Mouse (Mus musculus): ENCODE measurements around the gene Gm49405. TPM values are rescaled to one million over a fixed set of nuclear protein-coding genes. Genes with fewer than 3 reads are reported as not detected.
"Not testable (repeated sequence)": the region's sequence is repeated elsewhere in the genome, so short reads cannot be mapped to it uniquely, and the experiment has no call there.

Gene Gm49405
- polyA plus RNA-seq, 1 experiment: 1.2 TPM

DNA sequence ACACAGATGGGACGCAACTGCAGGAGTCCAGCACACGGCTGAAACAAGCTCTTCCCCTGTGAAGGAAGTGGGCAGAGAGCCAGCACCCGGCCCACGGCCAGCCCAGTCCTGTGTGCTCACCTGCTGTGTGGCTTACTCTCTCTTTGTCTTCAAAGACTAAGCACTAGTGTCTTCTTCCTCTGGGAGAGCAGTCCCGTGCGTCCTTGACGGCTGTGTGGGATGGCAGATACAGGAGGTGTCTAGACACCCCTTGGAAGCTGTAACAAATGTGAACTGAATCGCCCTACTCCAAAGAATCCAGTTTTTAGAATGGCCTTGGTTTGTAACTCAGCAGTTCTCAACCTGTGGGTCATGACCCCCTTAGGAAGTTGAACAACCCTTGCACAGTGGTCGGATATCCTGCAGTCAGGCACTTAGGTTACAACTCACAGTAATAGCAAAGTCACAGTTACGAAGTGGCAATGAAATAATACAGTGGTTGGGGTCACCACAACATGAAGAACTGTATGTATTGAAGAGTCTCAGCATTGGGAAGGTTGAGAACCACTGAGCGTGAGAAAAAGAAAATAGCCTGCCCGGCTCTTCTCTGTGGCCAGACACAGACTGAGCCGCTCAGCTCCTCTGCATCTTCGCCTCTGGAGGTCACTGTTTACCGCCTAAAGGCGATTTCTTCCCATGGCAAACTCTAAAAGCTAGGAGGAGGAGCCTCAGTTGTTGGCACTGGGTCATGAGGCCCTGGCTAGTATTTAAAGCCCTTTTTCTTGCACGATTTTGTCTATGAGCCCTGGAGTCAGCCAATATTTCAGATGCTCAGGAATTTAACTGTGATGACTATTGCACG, 18.5 kb downstream of the Gm49405 start:
- no peaks in the 10 kb centered on the region for H3K4me1 ChIP-seq (ENCODE audit: control insufficient read depth, insufficient read depth, low read length)
- TF ChIP-seq POLR2A (IDR thresholded peaks at IDR 0.05; ENCODE audit: low read depth, low read length) (no peak), CTCF (conservative IDR thresholded peaks at IDR 0.05; ENCODE audit: insufficient read depth, insufficient read length, low read depth, low read length) (peak; percentile 94)
- no peak overlapping the region for H3K4me3 ChIP-seq (ENCODE audit: insufficient read depth, low read depth, low read length)
- no peak overlapping the region for H3K27ac ChIP-seq (ENCODE audit: insufficient read depth, low read depth, low read length)
- no peaks in the 10 kb centered on the region for H3K27me3 ChIP-seq (replicated peaks; ENCODE audit: control insufficient read depth, insufficient read depth, low read length)
- peak; percentile 93 for DNase-seq
- H3K36me3 ChIP-seq (ENCODE audit: control insufficient read depth, insufficient read depth, low read length): no peaks in the 10 kb centered on the region
- 21% methylated on average over 18 of the region's 18 CpGs for WGBS

- Histone ChIP-seq H3K27ac (ENCODE audit: insufficient read depth, low read depth, low read length) (no peak overlapping the region), H3K27me3 (replicated peaks; ENCODE audit: control insufficient read depth, insufficient read depth, low read length) (no peaks in the 10 kb centered on the region), H3K36me3 (ENCODE audit: control insufficient read depth, insufficient read depth, low read length) (no peaks in the 10 kb centered on the region), H3K4me3 (ENCODE audit: insufficient read depth, low read depth, low read length) (no peak overlapping the region), H3K4me1 (ENCODE audit: control insufficient read depth, insufficient read depth, low read length) (no peaks in the 10 kb centered on the region)
- 69% methylated on average over 7 of the region's 7 CpGs for WGBS
- no peak for TF ChIP-seq POLR2A (IDR thresholded peaks at IDR 0.05; ENCODE audit: low read depth, low read length)
- no peak for TF ChIP-seq CTCF (conservative IDR thresholded peaks at IDR 0.05; ENCODE audit: insufficient read depth, insufficient read length, low read depth, low read length)
- no peak for DNase-seq
Observed at GRCm38 (mm10) chr19:4023185-4023584, 22.8 kb downstream of the Gm49405 start.

DNA sequence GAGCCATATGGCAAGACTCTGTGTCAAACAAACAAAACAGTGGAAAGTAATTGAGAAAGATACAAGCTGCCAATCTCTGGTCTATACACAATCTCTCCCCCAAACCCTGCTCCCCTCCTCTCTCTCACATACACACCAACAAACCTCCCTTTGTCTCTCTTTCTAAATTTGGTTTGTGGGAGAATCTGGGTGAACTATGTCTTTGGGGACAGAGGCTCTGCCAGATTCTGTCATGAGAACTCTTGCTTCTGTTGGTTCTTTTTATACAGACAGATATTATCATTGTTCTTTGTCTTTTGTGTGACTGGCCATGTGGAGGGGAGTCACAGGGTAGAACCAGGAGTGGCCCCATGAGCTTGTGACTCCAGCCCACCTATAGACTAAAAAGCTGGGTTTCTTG, 27.1 kb downstream of the Gm49405 start:
- Histone ChIP-seq H3K4me1 (ENCODE audit: control insufficient read depth, insufficient read depth, low read length) (no peaks in the 10 kb centered on the region), H3K4me3 (ENCODE audit: insufficient read depth, low read depth, low read length) (no peak overlapping the region), H3K36me3 (ENCODE audit: control insufficient read depth, insufficient read depth, low read length) (no peaks in the 10 kb centered on the region), H3K27ac (ENCODE audit: insufficient read depth, low read depth, low read length) (no peak overlapping the region), H3K27me3 (replicated peaks; ENCODE audit: control insufficient read depth, insufficient read depth, low read length) (no peaks in the 10 kb centered on the region)
- DNase-seq: no peak
- TF ChIP-seq CTCF (conservative IDR thresholded peaks at IDR 0.05; ENCODE audit: insufficient read depth, insufficient read length, low read depth, low read length) (no peak), POLR2A (IDR thresholded peaks at IDR 0.05; ENCODE audit: low read depth, low read length) (no peak)

DNA sequence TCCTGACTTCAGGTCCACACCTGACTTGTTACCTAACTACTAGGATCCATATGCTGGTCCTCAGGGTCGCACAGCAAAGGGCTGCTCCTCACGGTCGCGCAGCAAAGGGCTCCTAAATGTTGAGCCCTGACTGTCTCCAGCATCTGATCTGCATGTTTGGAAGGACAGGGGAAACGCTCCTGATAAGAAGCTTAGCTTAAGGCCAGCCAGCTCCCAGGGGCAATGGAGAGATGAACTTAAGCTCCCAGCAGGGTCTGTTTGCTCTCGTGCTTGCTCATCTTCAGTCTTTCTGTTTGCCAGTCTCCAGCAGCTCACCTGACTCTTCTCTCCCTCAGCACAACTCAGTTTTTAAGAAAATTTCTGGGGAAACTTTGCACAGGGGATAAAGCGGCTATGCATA, 32.2 kb downstream of the Gm49405 start:
- no peak overlapping the region for H3K4me3 ChIP-seq (ENCODE audit: insufficient read depth, low read depth, low read length)
- no peaks in the 10 kb centered on the region for H3K36me3 ChIP-seq (ENCODE audit: control insufficient read depth, insufficient read depth, low read length)
- 82% methylated on average over 7 of the region's 7 CpGs for WGBS
- TF ChIP-seq POLR2A (IDR thresholded peaks at IDR 0.05; ENCODE audit: low read depth, low read length): no peak
- no peak for TF ChIP-seq CTCF (conservative IDR thresholded peaks at IDR 0.05; ENCODE audit: insufficient read depth, insufficient read length, low read depth, low read length)
- H3K4me1 ChIP-seq (ENCODE audit: control insufficient read depth, insufficient read depth, low read length): peaks cover 5% of the 10 kb centered on the region; the same call in 1 of the 2 replicates
- no peak for DNase-seq
- no peaks in the 10 kb centered on the region for H3K27me3 ChIP-seq (replicated peaks; ENCODE audit: control insufficient read depth, insufficient read depth, low read length)
- no peak overlapping the region for H3K27ac ChIP-seq (ENCODE audit: insufficient read depth, low read depth, low read length)

DNA sequence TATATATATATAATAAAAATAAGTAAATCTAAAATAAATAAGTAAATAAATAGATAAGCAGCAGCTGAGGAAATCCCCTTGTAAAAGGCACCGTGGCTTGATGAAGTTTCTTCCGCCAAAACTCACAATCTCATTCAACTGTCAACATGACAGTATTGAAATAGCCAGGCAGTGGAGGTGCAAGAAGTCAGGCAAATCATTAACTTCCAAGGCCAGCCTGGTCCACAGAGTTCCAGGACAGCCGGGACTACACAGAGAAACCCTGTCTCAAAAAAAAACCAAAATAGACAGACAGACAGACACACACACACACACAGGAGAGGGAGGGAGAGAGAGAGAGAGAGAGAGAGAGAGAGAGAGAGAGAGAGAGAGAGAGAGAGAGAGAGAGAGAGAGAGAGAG, 32.9 kb downstream of the Gm49405 start:
- H3K36me3 ChIP-seq (ENCODE audit: control insufficient read depth, insufficient read depth, low read length): no peaks in the 10 kb centered on the region
- peak; percentile 82 for DNase-seq
- TF ChIP-seq POLR2A (IDR thresholded peaks at IDR 0.05; ENCODE audit: low read depth, low read length) (no peak), CTCF (conservative IDR thresholded peaks at IDR 0.05; ENCODE audit: insufficient read depth, insufficient read length, low read depth, low read length) (no peak)
- peak overlapping the region; percentile 43 for H3K27ac ChIP-seq (ENCODE audit: insufficient read depth, low read depth, low read length)
- peaks cover 8% of the 10 kb centered on the region; the same call in 1 of the 2 replicates for H3K4me1 ChIP-seq (ENCODE audit: control insufficient read depth, insufficient read depth, low read length)
- no peaks in the 10 kb centered on the region for H3K27me3 ChIP-seq (replicated peaks; ENCODE audit: control insufficient read depth, insufficient read depth, low read length)
- WGBS: 30% methylated on average over 3 of the region's 3 CpGs
- no peak overlapping the region for H3K4me3 ChIP-seq (ENCODE audit: insufficient read depth, low read depth, low read length)

GRCm38 (mm10) chr19:4033742-4034141, 33.3 kb downstream of the Gm49405 start:
- H3K4me1 ChIP-seq (ENCODE audit: control insufficient read depth, insufficient read depth, low read length): peaks cover 10% of the 10 kb centered on the region; the same call in 1 of the 2 replicates
- H3K4me3 ChIP-seq (ENCODE audit: insufficient read depth, low read depth, low read length): no peak overlapping the region
- 66% methylated on average over 5 of the region's 5 CpGs for WGBS
- TF ChIP-seq POLR2A (IDR thresholded peaks at IDR 0.05; ENCODE audit: low read depth, low read length) (no peak), CTCF (conservative IDR thresholded peaks at IDR 0.05; ENCODE audit: insufficient read depth, insufficient read length, low read depth, low read length) (no peak)
- no peaks in the 10 kb centered on the region for H3K27me3 ChIP-seq (replicated peaks; ENCODE audit: control insufficient read depth, insufficient read depth, low read length)
- H3K36me3 ChIP-seq (ENCODE audit: control insufficient read depth, insufficient read depth, low read length): no peaks in the 10 kb centered on the region
- H3K27ac ChIP-seq (ENCODE audit: insufficient read depth, low read depth, low read length): peak overlapping the region; percentile 43
- no peak for DNase-seq

DNA sequence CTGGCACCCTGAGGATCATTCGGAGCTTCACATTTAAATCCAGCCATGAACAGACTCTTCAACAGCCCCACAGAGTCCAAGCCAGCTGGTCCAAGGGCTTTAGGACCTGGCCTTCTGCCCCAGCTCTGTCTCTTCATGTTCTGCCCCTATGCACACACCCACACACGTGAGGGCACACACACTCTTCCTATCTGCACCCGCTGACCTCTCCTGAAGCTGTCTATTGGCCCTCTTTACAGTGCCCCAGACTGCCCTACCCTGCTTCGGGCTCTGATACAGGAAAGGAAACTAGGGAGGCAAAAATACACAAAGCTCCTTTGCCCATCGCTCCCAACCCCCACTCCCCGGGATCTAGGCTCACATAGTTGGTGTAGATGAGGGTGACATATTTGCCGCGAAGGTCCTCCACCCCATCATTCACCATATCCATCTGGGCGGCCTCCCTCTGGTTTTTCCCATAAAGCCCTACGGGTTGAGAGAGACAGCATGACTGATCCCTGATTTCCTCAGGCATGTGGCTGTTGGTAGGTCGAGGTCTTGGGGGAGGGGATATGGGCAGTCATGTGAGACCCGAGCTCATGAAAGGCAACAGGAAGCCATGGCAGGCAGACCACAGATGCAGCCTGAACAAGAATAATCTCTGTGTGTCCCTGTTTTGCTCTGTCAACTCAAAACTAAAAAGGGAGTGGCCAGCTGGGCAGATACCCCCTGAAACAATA, 36.1 kb downstream of the Gm49405 start:
- WGBS: 63% methylated on average over 12 of the region's 12 CpGs
- Histone ChIP-seq H3K36me3 (ENCODE audit: control insufficient read depth, insufficient read depth, low read length) (no peaks in the 10 kb centered on the region), H3K27ac (ENCODE audit: insufficient read depth, low read depth, low read length) (no peak overlapping the region), H3K4me3 (ENCODE audit: insufficient read depth, low read depth, low read length) (no peak overlapping the region), H3K27me3 (replicated peaks; ENCODE audit: control insufficient read depth, insufficient read depth, low read length) (no peaks in the 10 kb centered on the region), H3K4me1 (ENCODE audit: control insufficient read depth, insufficient read depth, low read length) (peaks cover 10% of the 10 kb centered on the region; the same call in 1 of the 2 replicates)
- TF ChIP-seq POLR2A (IDR thresholded peaks at IDR 0.05; ENCODE audit: low read depth, low read length): no peak
- no peak for TF ChIP-seq CTCF (conservative IDR thresholded peaks at IDR 0.05; ENCODE audit: insufficient read depth, insufficient read length, low read depth, low read length)
- DNase-seq: no peak

GRCm38 (mm10) chr19:4037154-4037787, 36.8 kb downstream of the Gm49405 start:
- not testable (repeated sequence) for DNase-seq; H3K36me3 ChIP-seq (ENCODE audit: control insufficient read depth, insufficient read depth, low read length); H3K27me3 ChIP-seq (replicated peaks; ENCODE audit: control insufficient read depth, insufficient read depth, low read length); H3K4me1 ChIP-seq (ENCODE audit: control insufficient read depth, insufficient read depth, low read length)
- WGBS: 41% methylated on average over 7 of the region's 8 CpGs
- Histone ChIP-seq H3K4me3 (ENCODE audit: insufficient read depth, low read depth, low read length) (peak overlapping the region; percentile 91), H3K27ac (ENCODE audit: insufficient read depth, low read depth, low read length) (peak overlapping the region; percentile 40)

Data from kidney, adult 2 months (tissue).